Mouse (Mus musculus) layer of hippocampus, adult 8-10 months (tissue): ENCODE results near the gene Hist2h3c2. TPM values are rescaled to one million over a fixed set of nuclear protein-coding genes. Genes with fewer than 3 reads are reported as not detected.

ENCODE experiments used
- DNase-seq, 2 experiments: peaks; one replicate each; pipeline ENCODE4 v3.0.0; 2022; ENCODE audit warnings: low spot score in 2 of 2
- microRNA-seq, 2 experiments: library from miRNA; unstranded; fragments of <30 nt; microRNA quantifications; one replicate each; pipeline ENCODE4 v1.2.0; 2022
- total RNA-seq, 4 experiments: library from RNA; stranded (reverse); gene quantifications; 2 replicates each; pipeline ENCODE4 v1.2.4; 2022

Gene Hist2h3c2
- total RNA-seq, 4 experiments from 2014 or later, result 6.1 to 7.7 (median 6.7) TPM

GRCm38 (mm10) chr3:96198181-96198580 is 40.7 kb downstream of the Hist2h3c2 start:
- DNase-seq, result no peak

DNA sequence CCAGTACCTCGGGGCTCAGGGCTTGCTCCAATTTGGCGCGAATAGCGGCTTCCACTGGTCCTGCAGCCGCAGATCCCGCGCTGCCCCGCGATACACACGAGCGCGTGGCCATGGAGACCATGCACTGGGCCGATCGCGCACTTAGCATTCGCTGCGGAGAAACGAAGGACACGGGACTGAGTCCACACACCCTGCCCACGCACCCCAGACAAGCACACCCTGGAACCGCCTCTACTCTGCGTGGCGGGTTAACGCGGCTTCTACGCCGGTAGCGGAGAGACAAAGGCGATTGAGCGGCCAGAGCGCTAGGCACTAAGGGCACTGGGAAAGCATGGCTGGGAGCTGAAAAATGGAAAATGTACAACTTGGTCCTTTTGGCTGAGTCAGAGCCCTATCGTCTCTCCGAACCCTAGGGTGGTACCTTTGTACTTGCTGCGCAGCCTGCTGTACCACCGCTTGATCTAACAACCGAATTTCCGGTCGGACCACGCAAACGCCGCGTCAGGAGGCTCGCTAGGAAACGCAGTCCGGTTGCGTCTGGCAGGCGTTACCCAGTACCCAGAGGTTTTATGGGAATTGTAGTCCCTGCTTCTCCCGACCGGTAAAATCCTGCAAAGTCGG is 41.7 kb downstream of the Hist2h3c2 start:
- peak; percentile 91 to 95 for DNase-seq

GRCm38 (mm10) chr3:96196437-96197128 is 42.3 kb downstream of the Hist2h3c2 start:
- DNase-seq, result no peak

DNA sequence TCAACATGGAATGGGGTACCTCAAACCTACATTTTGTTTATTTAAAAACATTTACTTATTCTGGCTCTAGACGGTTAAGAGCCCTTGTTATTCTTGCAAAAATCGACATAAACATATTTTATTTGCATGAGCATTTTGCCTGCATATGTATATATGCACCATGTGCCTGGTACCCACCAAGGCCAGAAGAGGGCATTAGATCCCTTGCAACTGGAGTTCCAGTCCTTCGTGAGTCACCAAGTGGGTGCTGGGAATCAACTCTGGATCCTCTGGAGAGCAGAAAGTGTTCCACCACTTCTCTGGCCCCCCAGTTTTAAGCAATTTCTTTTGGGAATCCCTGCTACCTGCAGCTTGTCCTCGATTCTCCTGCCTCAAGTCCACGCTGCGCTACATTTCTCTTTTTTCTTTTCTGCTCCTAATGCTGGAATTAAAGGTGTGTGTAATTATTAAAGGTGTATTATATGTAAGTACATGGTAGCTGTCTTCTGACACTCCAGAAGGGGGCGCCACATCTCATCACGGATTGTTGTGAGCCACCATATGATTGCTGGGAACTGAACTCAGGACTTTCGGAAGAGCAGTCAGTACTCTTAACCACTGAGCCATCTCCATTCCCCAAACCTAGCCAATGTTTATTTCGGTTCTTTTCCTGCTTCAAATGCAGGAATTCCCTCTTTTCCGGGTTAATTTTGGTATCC is 43.2 kb downstream of the Hist2h3c2 start:
- DNase-seq, result no peak

GRCm38 (mm10) chr3:96194966-96195365 is 44.0 kb downstream of the Hist2h3c2 start:
- DNase-seq, result no peak

- no peak for DNase-seq
Observed at GRCm38 (mm10) chr3:96192977-96193376, 46.0 kb downstream of the Hist2h3c2 start.

Small RNA genes within 50 kb of the gene (microRNA-seq; reads per million reads assigned to microRNA genes)
- gene Gm44492 (0 reads per million in 2 experiments), gene Gm47311 (0 reads per million in 2 experiments), gene Gm47313 (0 reads per million in 2 experiments)

Other genes with a start within 250 kb of the Hist2h3c2 start
- 10 to 100 TPM; 42.0 to 70.1 (median 52.4) TPM for gene Plekho1, start 243.1 kb downstream of the Hist2h3c2 start, total RNA-seq
- gene Vps45, start 180.7 kb downstream of the Hist2h3c2 start, total RNA-seq, result 10 to 100 TPM; 42.9 to 55.4 (median 51.6) TPM
- 10 to 100 TPM; 38.1 to 40.1 (median 38.9) TPM for gene Otud7b, start 134.6 kb downstream of the Hist2h3c2 start, total RNA-seq
- 1 to 10 TPM; 6.5 to 9.4 (median 7.8) TPM for gene Mtmr11, start 77.1 kb downstream of the Hist2h3c2 start, total RNA-seq
- gene Sf3b4, start 66.8 kb downstream of the Hist2h3c2 start, total RNA-seq, result 10 to 100 TPM; 39.8 to 49.2 (median 45.5) TPM
- gene Sv2a, start 58.0 kb downstream of the Hist2h3c2 start, total RNA-seq, result 100 to 1,000 TPM; 365 to 380 (median 374) TPM
- gene Bola1, start 19.4 kb downstream of the Hist2h3c2 start, total RNA-seq, result 10 to 100 TPM; 13.1 to 20.2 (median 15.3) TPM
- gene Hist2h2ab, start 19.3 kb downstream of the Hist2h3c2 start, total RNA-seq, result 10 to 100 TPM in 1 of 4 experiments, 1 to 10 TPM in 3; 7.7 to 10.8 (median 8.0) TPM
- 10 to 100 TPM; 18.7 to 30.3 (median 29.3) TPM for gene Hist2h2ac, start 18.2 kb downstream of the Hist2h3c2 start, total RNA-seq
- gene Hist2h2be, start 18.0 kb downstream of the Hist2h3c2 start, total RNA-seq, result 1 to 10 TPM; 6.3 to 8.1 (median 7.5) TPM
- 100 to 1,000 TPM; 165 to 230 (median 195) TPM for gene Hist2h2aa2, start 1.1 kb upstream of the Hist2h3c2 start, total RNA-seq
- 1 to 10 TPM in 3 of 4 experiments, not detected in 1; 3.4 to 9.9 (median 4.4) TPM for gene Hist2h2aa1, start 6.4 kb upstream of the Hist2h3c2 start, total RNA-seq
- not detected for gene Hist2h3c1, start 7.6 kb upstream of the Hist2h3c2 start, total RNA-seq
- gene Hist2h4, start 24.2 kb upstream of the Hist2h3c2 start, total RNA-seq, result 10 to 100 TPM; 25.1 to 32.1 (median 27.3) TPM
- 10 to 100 TPM; 32.1 to 53.8 (median 35.1) TPM for gene Hist2h3b, start 29.5 kb upstream of the Hist2h3c2 start, total RNA-seq
- 100 to 1,000 TPM; 106 to 143 (median 138) TPM for gene Hist2h2bb, start 30.6 kb upstream of the Hist2h3c2 start, total RNA-seq
- gene Fcgr1, start 54.8 kb upstream of the Hist2h3c2 start, total RNA-seq, result 1 to 10 TPM; 2.5 to 9.1 (median 5.3) TPM
- gene BC107364, start 213.2 kb upstream of the Hist2h3c2 start, total RNA-seq, result not detected